Mouse (Mus musculus): Measurements from ENCODE around the gene Ccdc149. TPM values are rescaled to one million over a fixed set of nuclear protein-coding genes. Genes with fewer than 3 reads are reported as not detected.

Ccdc149 gene
- polyA plus RNA-seq, 1 experiment from 2014 or later, result 1.8 TPM

DNA sequence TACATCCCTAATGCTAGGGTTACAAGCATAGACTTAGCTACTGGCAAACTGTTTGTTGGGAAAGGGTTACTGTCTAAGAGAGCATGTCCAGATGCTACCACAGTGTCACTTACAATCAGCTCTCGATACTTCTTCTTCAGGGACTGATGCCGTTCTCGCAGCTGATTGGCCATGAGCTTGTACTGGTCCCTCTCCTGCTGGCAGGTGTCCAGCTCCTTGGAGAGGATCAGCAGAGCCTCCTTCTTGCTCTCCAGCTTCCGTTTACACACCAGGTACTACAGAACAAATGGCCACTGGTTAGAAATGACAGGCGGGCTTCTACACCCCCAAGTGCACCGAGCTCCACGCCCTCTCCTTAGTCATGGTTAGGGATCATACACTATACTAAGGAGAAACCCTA lies 32.4 kb downstream of the Ccdc149 start:
- Histone ChIP-seq H3K36me3 (no peaks in the 10 kb centered on the region), H3K27me3 (no peaks in the 10 kb centered on the region), H3K9ac (no peak overlapping the region), H3K4me2 (replicated peaks) (no peak overlapping the region), H3K9me3 (no peaks in the 10 kb centered on the region; the same call in 1 of the 2 replicates), H3K4me1 (no peaks in the 10 kb centered on the region), H3K4me3 (no peak overlapping the region), H3K27ac (no peak overlapping the region)
- no peak for ATAC-seq (ENCODE audit: low FRiP score, low read depth)
- WGBS, result 80% methylated on average over 7 of the region's 7 CpGs

DNA sequence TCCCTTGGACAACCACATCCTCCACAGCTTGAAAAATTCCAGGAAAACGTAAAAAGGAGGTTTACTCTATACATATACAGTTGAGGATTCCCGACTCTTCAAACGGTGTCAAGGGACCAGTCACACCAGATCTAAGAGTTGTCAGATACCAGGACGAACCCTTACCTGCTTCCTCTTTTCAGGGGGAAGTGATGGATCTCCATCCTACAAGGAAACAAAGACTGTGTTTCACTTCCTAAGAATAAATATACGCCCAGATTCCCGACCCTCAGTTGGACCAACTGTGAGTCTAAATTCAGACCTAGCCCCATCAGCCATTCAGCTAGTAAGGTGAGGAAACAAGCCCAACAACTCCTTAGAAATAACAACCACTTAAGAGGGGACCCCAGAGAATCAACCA lies 35.8 kb downstream of the Ccdc149 start:
- Histone ChIP-seq H3K4me2 (replicated peaks) (no peak overlapping the region), H3K9me3 (no peaks in the 10 kb centered on the region)
- no peak for ATAC-seq (ENCODE audit: low FRiP score, low read depth)

DNA sequence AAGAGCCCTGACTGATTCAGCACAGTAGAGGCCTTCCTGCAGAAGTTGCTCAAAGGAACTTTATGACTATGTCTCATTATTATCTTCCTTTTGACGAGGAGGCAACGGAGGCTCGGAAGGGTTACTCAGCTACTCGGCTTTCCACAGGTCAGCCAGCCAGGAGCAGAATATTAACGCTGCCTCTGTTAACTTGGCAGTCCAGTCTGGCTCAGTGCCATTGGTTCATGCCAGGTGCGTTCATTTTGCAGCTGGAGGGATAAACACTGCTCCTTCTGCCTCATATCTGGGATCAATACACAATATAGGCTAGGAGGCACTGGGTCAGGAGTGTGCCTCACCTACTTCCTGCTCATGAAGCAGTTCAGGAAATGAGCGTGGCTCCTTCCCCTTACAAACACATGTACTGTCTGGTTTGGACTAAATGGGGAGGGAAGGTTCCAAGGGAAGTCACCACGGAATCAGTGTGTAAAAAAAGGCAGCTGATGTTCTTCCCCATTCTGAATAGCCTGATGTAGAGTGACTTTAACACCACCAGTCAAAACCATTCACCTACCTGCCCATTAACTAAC lies 40.0 kb downstream of the Ccdc149 start:
- 17% methylated on average over 8 of the region's 8 CpGs for WGBS
- Histone ChIP-seq H3K27me3 (no peaks in the 10 kb centered on the region), H3K4me3 (no peak overlapping the region), H3K4me1 (peaks cover 18% of the 10 kb centered on the region), H3K9ac (no peak overlapping the region), H3K27ac (no peak overlapping the region), H3K4me2 (replicated peaks) (no peak overlapping the region), H3K9me3 (no peaks in the 10 kb centered on the region), H3K36me3 (no peaks in the 10 kb centered on the region)
- no peak for ATAC-seq (ENCODE audit: low FRiP score, low read depth)

More for the DNA sequence above, 35.8 kb downstream of the Ccdc149 start:
- H3K36me3 ChIP-seq, result no peaks in the 10 kb centered on the region
- no peak overlapping the region for H3K9ac ChIP-seq
- H3K4me3 ChIP-seq, result no peak overlapping the region
- WGBS, result 85% methylated on average over 6 of the region's 6 CpGs
- H3K4me1 ChIP-seq, result peaks cover 16% of the 10 kb centered on the region
- H3K27me3 ChIP-seq, result no peaks in the 10 kb centered on the region
- H3K27ac ChIP-seq, result no peak overlapping the region

DNA sequence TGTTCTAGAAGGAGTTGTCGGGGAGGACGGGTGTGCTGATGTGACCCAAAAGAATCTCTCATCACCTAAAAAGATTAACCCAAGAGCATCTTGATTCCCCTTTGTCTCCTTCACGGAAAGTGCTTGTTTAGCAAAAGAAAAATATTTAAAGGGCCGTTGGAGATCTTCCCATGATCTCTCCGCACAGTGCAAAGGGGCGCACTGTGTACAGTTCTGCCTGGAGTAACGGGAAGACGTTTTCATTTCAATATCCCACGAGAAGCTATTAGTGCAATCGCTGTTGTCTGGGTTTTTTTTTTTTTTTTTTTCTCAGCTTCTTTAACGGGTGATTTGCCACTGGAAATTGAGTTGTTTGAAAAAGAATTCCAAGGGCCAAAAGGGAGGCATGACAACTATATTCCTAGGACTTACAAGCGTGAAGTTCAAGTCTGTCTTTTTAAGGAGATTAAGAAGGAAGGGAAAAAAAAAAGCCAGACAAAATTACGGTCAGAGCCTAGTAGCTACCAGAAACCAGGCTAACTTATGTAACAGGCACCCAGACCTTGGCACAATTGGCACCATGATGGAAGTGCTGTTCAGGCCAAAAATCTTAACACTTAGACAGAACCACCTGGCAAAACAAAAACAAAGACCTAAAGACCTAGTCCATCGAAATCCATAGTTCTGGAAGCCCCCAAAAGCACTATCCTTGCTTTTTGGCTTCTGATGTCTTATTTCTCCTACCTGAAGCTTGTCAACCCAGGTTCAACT lies 41.4 kb downstream of the Ccdc149 start:
- peaks cover 18% of the 10 kb centered on the region for H3K4me1 ChIP-seq
- no peaks in the 10 kb centered on the region for H3K36me3 ChIP-seq
- no peaks in the 10 kb centered on the region for H3K27me3 ChIP-seq
- H3K4me3 ChIP-seq, result no peak overlapping the region
- no peak overlapping the region for H3K4me2 ChIP-seq (replicated peaks)
- H3K27ac ChIP-seq, result no peak overlapping the region
- WGBS, result 74% methylated on average over 14 of the region's 14 CpGs
- no peak for ATAC-seq (ENCODE audit: low FRiP score, low read depth)
- H3K9ac ChIP-seq, result no peak overlapping the region
- no peaks in the 10 kb centered on the region for H3K9me3 ChIP-seq

DNA sequence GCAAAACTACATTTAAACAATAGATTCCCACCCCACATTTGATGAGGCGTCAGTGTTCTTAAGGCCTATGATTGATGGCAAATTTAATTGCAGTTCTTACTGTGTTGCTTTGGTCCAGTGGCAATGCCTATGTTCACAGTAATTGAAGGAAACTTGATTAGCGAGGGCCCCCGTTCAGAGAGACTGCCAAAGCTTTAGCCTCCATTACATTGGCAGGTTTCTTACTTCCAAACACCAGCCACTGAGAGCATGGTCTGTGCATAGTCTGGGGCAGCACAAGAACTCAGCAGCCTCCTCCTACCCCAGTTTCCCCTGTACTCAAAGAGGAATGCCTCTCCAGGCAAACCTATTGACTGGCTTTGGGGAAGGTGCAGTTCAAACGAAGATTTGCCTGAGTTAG lies 42.7 kb downstream of the Ccdc149 start:
- Histone ChIP-seq H3K27ac (no peak overlapping the region), H3K36me3 (no peaks in the 10 kb centered on the region), H3K4me2 (replicated peaks) (no peak overlapping the region), H3K9ac (no peak overlapping the region), H3K9me3 (no peaks in the 10 kb centered on the region), H3K4me1 (peaks cover 18% of the 10 kb centered on the region), H3K27me3 (no peaks in the 10 kb centered on the region), H3K4me3 (no peak overlapping the region)
- 20% methylated on average over 4 of the region's 4 CpGs for WGBS
- no peak for ATAC-seq (ENCODE audit: low FRiP score, low read depth)

DNA sequence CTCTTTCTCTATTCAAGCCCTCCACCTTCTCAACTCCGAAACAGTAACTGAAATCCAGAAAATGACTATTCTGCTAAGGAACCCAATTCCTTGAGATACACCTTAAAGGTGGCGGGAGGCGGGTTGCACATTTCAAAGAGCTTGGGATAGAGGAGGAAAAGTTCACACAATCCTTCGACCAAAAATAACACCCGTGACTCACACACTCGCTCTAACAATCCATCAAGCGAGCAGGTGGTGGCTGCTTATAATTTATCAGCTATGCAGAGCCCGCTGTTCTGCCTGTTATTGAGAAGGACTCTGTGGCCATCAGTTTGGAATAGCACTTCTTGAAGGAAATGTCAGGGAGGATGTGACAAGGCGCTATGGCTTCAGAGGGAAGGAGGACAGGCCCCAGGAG lies 45.5 kb downstream of the Ccdc149 start:
- Histone ChIP-seq H3K4me2 (replicated peaks) (no peak overlapping the region), H3K36me3 (no peaks in the 10 kb centered on the region), H3K27ac (no peak overlapping the region), H3K9ac (no peak overlapping the region), H3K4me3 (no peak overlapping the region), H3K9me3 (no peaks in the 10 kb centered on the region), H3K27me3 (no peaks in the 10 kb centered on the region), H3K4me1 (peaks cover 5% of the 10 kb centered on the region)
- WGBS, result 77% methylated on average over 9 of the region's 9 CpGs
- ATAC-seq (ENCODE audit: low FRiP score, low read depth), result no peak

DNA sequence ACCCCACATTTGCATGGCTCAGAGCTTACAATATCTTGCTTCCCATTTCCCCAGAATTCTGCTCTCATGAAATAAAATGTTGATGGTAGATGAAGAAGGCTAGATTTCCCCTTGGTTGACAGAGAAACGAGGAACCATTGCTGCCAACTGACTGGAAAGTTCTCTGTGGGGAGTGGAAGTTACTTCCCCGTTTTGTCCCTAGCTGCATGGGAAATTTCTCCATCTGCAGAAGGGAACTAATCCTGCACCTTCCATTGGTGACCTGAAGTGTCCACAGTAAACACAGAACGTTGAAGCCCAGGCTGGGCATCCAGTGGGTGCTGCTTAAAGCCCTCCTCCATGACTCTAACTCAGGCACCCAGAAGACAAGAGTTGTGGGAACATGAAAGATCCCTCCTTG lies 47.4 kb downstream of the Ccdc149 start:
- no peak overlapping the region for H3K27ac ChIP-seq
- H3K36me3 ChIP-seq, result no peaks in the 10 kb centered on the region
- no peaks in the 10 kb centered on the region for H3K27me3 ChIP-seq
- ATAC-seq (ENCODE audit: low FRiP score, low read depth), result no peak
- 67% methylated on average over 3 of the region's 3 CpGs for WGBS
- H3K4me1 ChIP-seq, result no peaks in the 10 kb centered on the region
- no peak overlapping the region for H3K4me2 ChIP-seq (replicated peaks)
- no peak overlapping the region for H3K9ac ChIP-seq
- no peaks in the 10 kb centered on the region for H3K9me3 ChIP-seq
- no peak overlapping the region for H3K4me3 ChIP-seq

DNA sequence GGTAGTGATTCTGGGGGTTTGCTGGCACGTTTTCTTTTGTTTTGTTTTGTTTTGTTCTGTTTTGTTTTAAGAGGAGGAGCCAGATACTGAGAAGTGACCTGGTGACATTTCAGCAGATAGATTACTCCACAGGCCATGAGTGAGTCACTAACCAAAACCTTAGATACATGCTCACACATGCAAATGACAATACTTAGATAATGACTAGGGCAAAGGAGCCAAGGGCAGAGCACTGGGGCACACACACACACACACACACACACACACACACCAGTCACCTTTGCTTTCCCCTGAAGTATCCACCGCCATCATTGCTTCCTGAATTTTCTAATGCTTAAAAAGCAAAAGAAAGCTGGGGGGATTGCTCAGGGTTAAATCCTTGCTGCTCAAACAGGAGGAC lies 54.8 kb downstream of the Ccdc149 start:
- 66% methylated on average over 2 of the region's 2 CpGs for WGBS
- no peak overlapping the region for H3K4me2 ChIP-seq (replicated peaks)
- H3K4me3 ChIP-seq, result no peak overlapping the region
- H3K4me1 ChIP-seq, result 0 out of 2 replicates have a peak, but pooled peaks cover 7% of the 10 kb centered on the region
- no peak overlapping the region for H3K9ac ChIP-seq
- H3K36me3 ChIP-seq, result no peaks in the 10 kb centered on the region
- H3K27ac ChIP-seq, result no peak overlapping the region
- H3K27me3 ChIP-seq, result no peaks in the 10 kb centered on the region
- peaks cover 3% of the 10 kb centered on the region; the same call in 1 of the 2 replicates for H3K9me3 ChIP-seq
- ATAC-seq (ENCODE audit: low FRiP score, low read depth), result no peak

DNA sequence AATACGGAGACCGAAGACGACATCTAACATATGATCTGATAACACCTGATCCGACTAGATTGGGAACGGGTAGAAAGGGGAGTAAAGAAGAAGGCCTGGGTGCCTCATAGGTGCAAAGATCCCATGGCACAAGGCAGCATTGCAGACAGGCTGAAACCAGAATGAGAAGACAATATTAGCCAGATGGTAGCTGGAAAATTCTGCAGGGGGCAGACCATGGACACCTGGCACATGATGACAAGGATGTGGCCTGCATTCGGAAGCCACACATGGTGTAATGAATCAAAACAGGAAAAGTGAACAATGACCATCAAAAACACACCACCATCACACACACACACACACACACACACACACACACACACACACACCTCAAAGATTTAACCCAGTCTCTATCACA lies 55.4 kb downstream of the Ccdc149 start:
- Histone ChIP-seq H3K4me3 (no peak overlapping the region), H3K9ac (no peak overlapping the region), H3K4me2 (replicated peaks) (no peak overlapping the region), H3K36me3 (no peaks in the 10 kb centered on the region), H3K27ac (no peak overlapping the region), H3K4me1 (0 out of 2 replicates have a peak, but pooled peaks cover 7% of the 10 kb centered on the region), H3K9me3 (peaks cover 3% of the 10 kb centered on the region; the same call in 1 of the 2 replicates), H3K27me3 (no peaks in the 10 kb centered on the region)
- WGBS, result 89% methylated on average over 6 of the region's 6 CpGs
- ATAC-seq (ENCODE audit: low FRiP score, low read depth), result no peak

DNA sequence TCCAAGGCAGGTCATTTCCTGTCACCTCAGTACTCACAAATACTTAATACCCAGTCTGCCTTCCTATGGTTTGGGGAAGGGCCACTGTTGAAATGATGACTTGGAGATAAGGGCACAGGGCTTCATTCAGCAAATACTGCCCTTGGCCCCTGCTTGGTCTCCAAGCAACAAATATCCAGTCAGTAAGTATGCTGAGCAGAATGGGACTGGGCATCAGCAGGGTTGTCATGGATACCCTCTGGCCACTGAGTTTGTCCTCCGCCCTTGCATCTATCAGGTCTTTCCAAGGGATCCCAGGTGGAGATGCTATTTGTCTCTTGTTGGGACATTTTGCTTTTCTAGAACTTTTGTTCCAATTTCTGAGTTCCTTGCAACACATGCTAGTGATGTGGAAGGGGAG lies 56.1 kb downstream of the Ccdc149 start:
- Histone ChIP-seq H3K9me3 (peaks cover 3% of the 10 kb centered on the region; the same call in 1 of the 2 replicates), H3K4me1 (0 out of 2 replicates have a peak, but pooled peaks cover 7% of the 10 kb centered on the region), H3K36me3 (no peaks in the 10 kb centered on the region), H3K27ac (no peak overlapping the region), H3K4me2 (replicated peaks) (no peak overlapping the region), H3K27me3 (no peaks in the 10 kb centered on the region), H3K9ac (no peak overlapping the region), H3K4me3 (no peak overlapping the region)
- 85% methylated on average over 1 of the region's 1 CpGs for WGBS
- ATAC-seq (ENCODE audit: low FRiP score, low read depth), result no peak

DNA sequence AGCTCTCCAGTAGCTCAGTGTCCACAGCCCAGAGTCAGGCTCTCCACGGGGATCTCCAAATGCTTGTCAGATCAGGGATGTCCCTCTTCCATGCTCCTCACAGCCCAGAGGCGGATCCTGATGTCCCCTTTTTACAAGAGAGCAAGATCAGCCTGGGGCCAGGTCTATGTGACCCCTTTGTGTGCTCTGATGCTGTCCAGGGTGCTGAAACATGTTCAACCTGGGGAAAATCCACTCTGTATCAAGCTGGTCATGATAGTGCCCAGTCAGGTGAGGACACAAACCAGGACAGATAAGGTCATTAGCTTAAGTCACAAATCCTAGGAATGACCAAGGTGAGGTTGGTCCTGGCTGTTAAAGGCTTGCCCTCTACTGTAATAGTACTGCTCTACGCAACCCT lies 59.8 kb downstream of the Ccdc149 start:
- Histone ChIP-seq H3K9ac (no peak overlapping the region), H3K4me3 (no peak overlapping the region), H3K4me1 (0 out of 2 replicates have a peak, but pooled peaks cover 7% of the 10 kb centered on the region), H3K27ac (no peak overlapping the region), H3K4me2 (replicated peaks) (no peak overlapping the region), H3K9me3 (peaks cover 3% of the 10 kb centered on the region; the same call in 1 of the 2 replicates), H3K27me3 (no peaks in the 10 kb centered on the region), H3K36me3 (no peaks in the 10 kb centered on the region)
- 64% methylated on average over 3 of the region's 3 CpGs for WGBS
- ATAC-seq (ENCODE audit: low FRiP score, low read depth), result no peak

DNA sequence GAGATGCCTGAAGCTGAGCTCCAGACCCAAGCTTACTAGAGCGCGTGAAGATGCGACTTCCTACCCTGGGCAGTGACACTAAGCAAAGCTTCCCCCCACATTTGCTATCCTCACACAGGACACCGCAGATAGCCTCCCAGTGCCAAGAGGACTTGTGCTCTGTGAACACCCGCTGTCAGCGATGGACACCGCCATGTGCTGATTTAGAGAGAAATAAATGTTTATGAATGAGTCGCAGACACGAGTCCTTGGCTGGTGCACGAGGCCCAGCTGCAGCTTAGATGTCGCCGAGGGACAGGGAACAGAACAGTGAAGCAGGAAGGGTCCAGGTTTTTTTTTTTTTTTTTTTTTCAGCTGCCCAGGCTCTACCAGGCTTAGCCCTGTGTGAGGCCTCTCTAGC lies 61.1 kb downstream of the Ccdc149 start:
- Histone ChIP-seq H3K27me3 (no peaks in the 10 kb centered on the region), H3K27ac (no peak overlapping the region), H3K9ac (no peak overlapping the region), H3K4me3 (no peak overlapping the region), H3K4me2 (replicated peaks) (no peak overlapping the region), H3K36me3 (no peaks in the 10 kb centered on the region), H3K9me3 (peaks cover 3% of the 10 kb centered on the region; the same call in 1 of the 2 replicates), H3K4me1 (0 out of 2 replicates have a peak, but pooled peaks cover 7% of the 10 kb centered on the region)
- WGBS, result 83% methylated on average over 12 of the region's 12 CpGs
- no peak for ATAC-seq (ENCODE audit: low FRiP score, low read depth)

Measured in limb, embryonic 13.5 days (tissue).